Mouse (Mus musculus): ENCODE data around the gene Atp6v0a1. TPM values are rescaled to one million over a fixed set of nuclear protein-coding genes. Genes with fewer than 3 reads are reported as not detected.
"Not testable (repeated sequence)": the region's sequence is repeated elsewhere in the genome, so short reads cannot be mapped to it uniquely, and the experiment has no call there.

Atp6v0a1 gene
- total and polyA plus RNA-seq, 3 experiments = 77.4 to 92.6 (median 89.6) TPM

DNA sequence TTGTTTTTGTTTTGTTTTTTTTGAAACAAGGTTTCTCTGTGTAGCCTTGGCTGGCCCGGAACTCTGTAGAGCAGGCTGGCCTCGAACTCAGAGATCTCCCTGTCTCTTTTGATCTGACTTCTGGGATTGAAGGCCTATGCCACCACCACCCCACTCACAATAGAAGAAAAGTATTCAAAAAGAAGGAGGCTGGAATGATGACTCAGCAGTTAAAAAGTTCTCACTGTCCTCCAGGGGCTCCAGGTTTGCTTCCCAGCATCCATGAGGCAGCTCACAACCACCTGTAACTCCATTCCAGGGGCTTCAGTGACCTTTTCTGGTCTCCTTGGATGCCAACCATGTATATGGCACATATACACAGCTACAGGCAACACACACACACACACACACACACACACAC is 10.4 kb upstream of the Atp6v0a1 start:
- H3K4me3 ChIP-seq = no peak overlapping the region
- H3K9ac ChIP-seq (ENCODE audit: low read depth, low read length) = no peak overlapping the region
- no peaks in the 10 kb centered on the region for H3K4me1 ChIP-seq (ENCODE audit: control insufficient read depth, insufficient read depth, low read length)
- no peak for TF ChIP-seq POLR2A (IDR thresholded peaks at IDR 0.05; ENCODE audit: insufficient read depth, low read depth, low read length)
- TF ChIP-seq CTCF (IDR thresholded peaks at IDR 0.05) = no peak
- TF ChIP-seq EP300 (IDR thresholded peaks at IDR 0.05; ENCODE audit: insufficient read depth, low read depth, low read length) = no peak
- 86% methylated on average over 2 of the region's 2 CpGs for WGBS
- H3K27me3 ChIP-seq (ENCODE audit: control insufficient read depth, insufficient read depth, low read length) = no peaks in the 10 kb centered on the region
- no peaks in the 10 kb centered on the region for H3K36me3 ChIP-seq (ENCODE audit: control insufficient read depth, insufficient read depth, low read length)
- intact Hi-C loops (cut with DNase I) = loop anchor here (10.0 kb wide), 1 partner anchor 306 kb away; the partner anchor contains the start of gene Becn1
- DNase-seq = no peak
- H3K79me2 ChIP-seq (replicated peaks; ENCODE audit: control insufficient read depth, insufficient read depth, low read length) = no peaks in the 10 kb centered on the region
- H3K27ac ChIP-seq = no peak overlapping the region

DNA sequence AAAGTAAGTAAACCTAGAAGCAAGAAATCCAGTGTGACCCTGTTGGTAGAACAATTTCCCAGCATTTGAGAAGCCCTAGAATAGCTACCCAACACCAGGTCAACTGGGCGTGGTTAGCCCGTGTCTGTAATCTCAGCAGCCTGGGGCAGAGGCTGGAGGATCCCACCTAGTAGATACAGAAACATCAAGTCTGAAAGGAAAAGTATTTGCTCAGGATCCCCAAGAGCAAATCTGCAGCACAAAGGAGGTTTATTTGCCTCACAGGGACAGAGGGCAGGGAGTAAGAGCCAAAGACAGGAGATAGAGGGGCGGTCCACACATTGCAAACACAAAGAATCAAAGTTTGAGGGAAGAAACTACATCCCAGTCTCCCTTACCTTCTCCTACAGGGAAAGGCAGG is 10.0 kb upstream of the Atp6v0a1 start:
- no peak for DNase-seq
- no peaks in the 10 kb centered on the region for H3K79me2 ChIP-seq (replicated peaks; ENCODE audit: control insufficient read depth, insufficient read depth, low read length)
- intact Hi-C loops (cut with DNase I) = loop anchor here (10.0 kb wide), 1 partner anchor 306 kb away; the partner anchor contains the start of gene Becn1
- no peak overlapping the region for H3K4me3 ChIP-seq
- 79% methylated on average over 3 of the region's 3 CpGs for WGBS
- no peak overlapping the region for H3K27ac ChIP-seq
- H3K9ac ChIP-seq (ENCODE audit: low read depth, low read length) = no peak overlapping the region
- H3K4me1 ChIP-seq (ENCODE audit: control insufficient read depth, insufficient read depth, low read length) = no peaks in the 10 kb centered on the region
- TF ChIP-seq EP300 (IDR thresholded peaks at IDR 0.05; ENCODE audit: insufficient read depth, low read depth, low read length) = no peak
- TF ChIP-seq CTCF (IDR thresholded peaks at IDR 0.05) = no peak
- TF ChIP-seq POLR2A (IDR thresholded peaks at IDR 0.05; ENCODE audit: insufficient read depth, low read depth, low read length) = no peak
- no peaks in the 10 kb centered on the region for H3K36me3 ChIP-seq (ENCODE audit: control insufficient read depth, insufficient read depth, low read length)
- H3K27me3 ChIP-seq (ENCODE audit: control insufficient read depth, insufficient read depth, low read length) = no peaks in the 10 kb centered on the region

DNA sequence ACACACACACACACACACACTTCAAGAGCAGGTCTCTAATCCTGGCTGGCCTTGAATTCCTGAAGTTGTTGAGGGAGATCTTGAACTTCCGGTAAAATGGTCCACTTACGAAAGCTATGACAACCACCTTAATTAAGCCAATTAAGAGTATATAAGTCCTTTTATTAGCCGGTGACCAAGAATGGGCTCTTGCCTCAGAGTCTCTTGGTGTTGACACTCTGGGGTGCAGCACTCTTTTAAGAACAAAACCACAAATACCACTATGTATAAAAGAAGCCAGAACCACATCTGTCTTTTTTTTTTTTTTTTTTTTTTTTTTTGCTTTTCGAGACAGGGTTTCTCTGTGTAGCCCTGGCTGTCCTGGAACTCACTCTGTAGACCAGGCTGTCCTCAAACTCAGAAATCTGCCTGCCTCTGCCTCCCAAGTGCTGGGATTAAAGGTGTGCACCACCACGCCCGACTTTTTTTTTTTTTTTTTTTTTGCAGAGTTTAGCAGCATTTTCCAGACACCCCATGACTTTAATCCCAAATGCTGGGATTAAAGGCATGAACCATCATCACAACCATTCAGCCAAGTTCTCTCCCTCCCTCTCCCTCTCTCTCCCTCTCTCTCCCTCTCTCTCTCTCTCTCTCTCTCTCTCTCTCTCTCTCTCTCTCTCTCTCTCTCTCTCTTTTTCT is 7.2 kb upstream of the Atp6v0a1 start:
- H3K4me1 ChIP-seq (ENCODE audit: control insufficient read depth, insufficient read depth, low read length); H3K27me3 ChIP-seq (ENCODE audit: control insufficient read depth, insufficient read depth, low read length); H3K9ac ChIP-seq (ENCODE audit: low read depth, low read length); DNase-seq; H3K79me2 ChIP-seq (replicated peaks; ENCODE audit: control insufficient read depth, insufficient read depth, low read length); H3K27ac ChIP-seq; H3K4me3 ChIP-seq; H3K36me3 ChIP-seq (ENCODE audit: control insufficient read depth, insufficient read depth, low read length); intact Hi-C loops (cut with DNase I): not testable (repeated sequence)
- whole genome bisulfite sequencing = 74% methylated on average over 5 of the region's 6 CpGs

DNA sequence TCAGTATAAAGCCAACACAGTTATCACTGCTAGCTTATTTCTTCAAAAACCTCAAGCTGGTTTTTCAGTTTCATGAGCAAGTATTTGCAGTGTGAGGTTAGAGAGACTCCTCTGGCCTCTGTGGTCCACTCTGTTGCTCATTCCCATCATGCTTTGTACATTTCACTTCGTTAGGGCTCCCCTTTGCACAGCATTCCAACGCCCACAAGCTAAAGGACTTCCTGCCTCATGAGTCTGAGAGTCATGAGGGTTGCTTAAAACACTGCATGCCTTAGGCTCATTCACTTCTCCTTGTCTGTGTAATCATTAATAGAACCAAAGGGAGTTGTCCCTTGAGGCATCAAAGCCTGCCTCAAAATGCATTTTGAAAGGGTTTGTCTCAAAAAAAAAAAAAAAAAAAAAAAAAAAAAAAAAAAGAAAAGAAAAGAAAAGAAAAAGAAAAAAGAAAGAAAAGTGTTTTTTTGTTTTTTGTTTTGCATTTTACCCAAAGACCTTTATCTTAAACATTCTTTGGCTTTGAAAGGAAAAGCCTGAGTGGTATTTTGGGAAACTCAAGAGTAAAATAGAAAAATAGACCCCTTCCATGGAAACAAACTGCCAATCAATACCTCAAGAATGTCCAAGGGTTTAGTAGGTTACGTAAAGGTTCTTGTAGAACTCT is 6.1 kb upstream of the Atp6v0a1 start:
- no peak overlapping the region for H3K9ac ChIP-seq (ENCODE audit: low read depth, low read length)
- DNase-seq = no peak
- intact Hi-C loops (cut with DNase I) = no loop called here
- no peaks in the 10 kb centered on the region for H3K36me3 ChIP-seq (ENCODE audit: control insufficient read depth, insufficient read depth, low read length)
- H3K27ac ChIP-seq = no peak overlapping the region
- no peaks in the 10 kb centered on the region for H3K27me3 ChIP-seq (ENCODE audit: control insufficient read depth, insufficient read depth, low read length)
- no peaks in the 10 kb centered on the region for H3K79me2 ChIP-seq (replicated peaks; ENCODE audit: control insufficient read depth, insufficient read depth, low read length)
- no peak overlapping the region for H3K4me3 ChIP-seq
- WGBS = 43% methylated on average over 3 of the region's 3 CpGs
- TF ChIP-seq CTCF (IDR thresholded peaks at IDR 0.05) (no peak), EP300 (IDR thresholded peaks at IDR 0.05; ENCODE audit: insufficient read depth, low read depth, low read length) (no peak), POLR2A (IDR thresholded peaks at IDR 0.05; ENCODE audit: insufficient read depth, low read depth, low read length) (no peak)
- H3K4me1 ChIP-seq (ENCODE audit: control insufficient read depth, insufficient read depth, low read length) = no peaks in the 10 kb centered on the region

DNA sequence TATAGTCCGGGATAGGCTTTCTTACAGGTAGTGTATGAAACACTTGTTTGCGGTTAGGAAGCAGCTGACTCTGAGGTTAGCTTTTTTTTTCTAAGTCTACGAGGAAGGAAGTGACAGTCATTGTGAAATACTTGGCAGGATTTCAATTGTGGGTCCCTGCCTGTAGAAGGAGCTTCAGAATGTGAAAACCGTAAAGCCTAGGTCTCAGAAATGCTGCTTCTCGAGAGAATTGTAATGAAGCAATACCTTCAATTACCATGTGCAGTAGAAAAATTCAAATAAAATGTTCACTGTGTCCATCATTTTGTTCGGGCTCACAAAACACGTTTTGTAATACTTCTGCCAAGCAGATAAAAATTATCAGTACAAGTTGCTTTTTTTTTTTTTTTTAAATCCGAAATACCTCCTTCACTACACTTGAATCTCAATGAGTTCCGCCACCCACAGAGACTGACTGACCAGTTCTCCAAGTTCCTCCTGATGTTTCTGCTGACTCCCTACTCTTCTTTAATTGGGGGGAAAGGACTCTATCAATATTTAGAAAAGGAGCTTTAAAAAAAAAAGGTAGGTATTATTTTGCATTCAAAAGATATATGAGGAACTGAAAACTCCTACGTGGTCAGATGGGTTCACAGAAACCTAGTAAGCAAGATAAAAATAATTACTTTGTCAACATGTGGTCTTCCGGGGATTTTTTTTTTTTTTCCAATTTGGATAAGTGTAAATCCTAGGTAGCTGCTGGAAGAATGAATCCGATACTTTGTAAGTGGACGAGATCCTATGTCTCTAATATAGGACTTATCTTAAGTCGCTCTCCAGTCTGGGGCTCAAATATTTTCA is 826 bp upstream of the Atp6v0a1 start:
- Histone ChIP-seq H3K4me3 (peak overlapping the region; percentile 70), H3K4me1 (ENCODE audit: control insufficient read depth, insufficient read depth, low read length) (peaks cover 7% of the 10 kb centered on the region), H3K9ac (ENCODE audit: low read depth, low read length) (peak overlapping the region; percentile 57; the same call in 1 of the 2 replicates), H3K79me2 (replicated peaks; ENCODE audit: control insufficient read depth, insufficient read depth, low read length) (0 out of 2 replicates have a peak, but pooled peaks cover 2% of the 10 kb centered on the region), H3K27ac (peak overlapping the region; percentile 94), H3K36me3 (ENCODE audit: control insufficient read depth, insufficient read depth, low read length) (peaks cover 15% of the 10 kb centered on the region), H3K27me3 (ENCODE audit: control insufficient read depth, insufficient read depth, low read length) (no peaks in the 10 kb centered on the region)
- TF ChIP-seq EP300 (IDR thresholded peaks at IDR 0.05; ENCODE audit: insufficient read depth, low read depth, low read length) (no peak), POLR2A (IDR thresholded peaks at IDR 0.05; ENCODE audit: insufficient read depth, low read depth, low read length) (no peak), CTCF (IDR thresholded peaks at IDR 0.05) (no peak)
- intact Hi-C loops (cut with DNase I) = loop anchor here (2.0 kb wide), 2 partner anchors 26 to 48 kb away; no protein-coding TSS in a partner anchor
- WGBS = 22% methylated on average over 14 of the region's 14 CpGs
- peak in 1 of 2 experiments; percentile 37 for DNase-seq
